Mouse (Mus musculus): ENCODE measurements at regions not wholly inside any gene's neighbourhood (a gene's known extent, or its start where the extent isn't known, plus 50 kb on each side); places are given as distances from the start of the nearest gene placed in this dataset.

GRCm38 (mm10) chr13:101433162-101433561 lies 334.9 kb downstream of the Pik3r1 start:
- no peaks in the 10 kb centered on the region for H3K27me3 ChIP-seq (ENCODE audit: control insufficient read depth, insufficient read depth, low read length, poor library complexity, severe bottlenecking)
- no peak for TF ChIP-seq POLR2A (IDR thresholded peaks at IDR 0.05; ENCODE audit: insufficient read depth, low read length)
- no peak overlapping the region for H3K4me3 ChIP-seq (ENCODE audit: low read depth, low read length)
- H3K27ac ChIP-seq (ENCODE audit: insufficient read depth, low read length): no peak overlapping the region
- H3K9ac ChIP-seq (ENCODE audit: low read depth, poor library complexity, severe bottlenecking): no peak overlapping the region
- no peaks in the 10 kb centered on the region for H3K36me3 ChIP-seq (ENCODE audit: control insufficient read depth, insufficient read depth, low read length, poor library complexity, severe bottlenecking)
- H3K9me3 ChIP-seq (replicated peaks; ENCODE audit: control insufficient read depth, insufficient read depth, low read length, poor library complexity, severe bottlenecking): no peaks in the 10 kb centered on the region; the same call in 1 of the 2 replicates
- H3K4me1 ChIP-seq (ENCODE audit: control insufficient read depth, insufficient read depth, low read length): no peaks in the 10 kb centered on the region

- Histone ChIP-seq H3K27ac (ENCODE audit: insufficient read depth, low read length) (no peak overlapping the region), H3K9ac (ENCODE audit: low read depth, poor library complexity, severe bottlenecking) (no peak overlapping the region), H3K36me3 (ENCODE audit: control insufficient read depth, insufficient read depth, low read length, poor library complexity, severe bottlenecking) (no peaks in the 10 kb centered on the region), H3K27me3 (ENCODE audit: control insufficient read depth, insufficient read depth, low read length, poor library complexity, severe bottlenecking) (no peaks in the 10 kb centered on the region), H3K4me3 (ENCODE audit: low read depth, low read length) (no peak overlapping the region), H3K4me1 (ENCODE audit: control insufficient read depth, insufficient read depth, low read length) (no peaks in the 10 kb centered on the region), H3K9me3 (replicated peaks; ENCODE audit: control insufficient read depth, insufficient read depth, low read length, poor library complexity, severe bottlenecking) (no peaks in the 10 kb centered on the region; the same call in 1 of the 2 replicates)
- TF ChIP-seq CTCF (IDR thresholded peaks at IDR 0.05; ENCODE audit: low read depth, low read length) (no peak), EP300 (IDR thresholded peaks at IDR 0.05; ENCODE audit: insufficient read depth, low read depth, low read length) (no peak), POLR2A (IDR thresholded peaks at IDR 0.05; ENCODE audit: insufficient read depth, low read length) (no peak)
Observed at GRCm38 (mm10) chr13:101427426-101428221, 340.4 kb downstream of the Pik3r1 start.

- TF ChIP-seq EP300 (IDR thresholded peaks at IDR 0.05; ENCODE audit: insufficient read depth, low read depth, low read length) (no peak), POLR2A (IDR thresholded peaks at IDR 0.05; ENCODE audit: insufficient read depth, low read length) (no peak), CTCF (IDR thresholded peaks at IDR 0.05; ENCODE audit: low read depth, low read length) (no peak)
- no peaks in the 10 kb centered on the region for H3K27me3 ChIP-seq (ENCODE audit: control insufficient read depth, insufficient read depth, low read length, poor library complexity, severe bottlenecking)
Observed at GRCm38 (mm10) chr13:101426461-101426860, 341.6 kb downstream of the Pik3r1 start.

GRCm38 (mm10) chr13:101422082-101422481 lies 345.9 kb downstream of the Pik3r1 start:
- H3K4me1 ChIP-seq (ENCODE audit: control insufficient read depth, insufficient read depth, low read length): no peaks in the 10 kb centered on the region
- H3K27me3 ChIP-seq (ENCODE audit: control insufficient read depth, insufficient read depth, low read length, poor library complexity, severe bottlenecking): no peaks in the 10 kb centered on the region
- H3K4me3 ChIP-seq (ENCODE audit: low read depth, low read length): no peak overlapping the region
- no peak overlapping the region for H3K9ac ChIP-seq (ENCODE audit: low read depth, poor library complexity, severe bottlenecking)
- H3K9me3 ChIP-seq (replicated peaks; ENCODE audit: control insufficient read depth, insufficient read depth, low read length, poor library complexity, severe bottlenecking): no peaks in the 10 kb centered on the region
- no peak overlapping the region for H3K27ac ChIP-seq (ENCODE audit: insufficient read depth, low read length)
- no peaks in the 10 kb centered on the region for H3K36me3 ChIP-seq (ENCODE audit: control insufficient read depth, insufficient read depth, low read length, poor library complexity, severe bottlenecking)
- no peak for TF ChIP-seq CTCF (IDR thresholded peaks at IDR 0.05; ENCODE audit: low read depth, low read length)
- no peak for TF ChIP-seq EP300 (IDR thresholded peaks at IDR 0.05; ENCODE audit: insufficient read depth, low read depth, low read length)
- no peak for TF ChIP-seq POLR2A (IDR thresholded peaks at IDR 0.05; ENCODE audit: insufficient read depth, low read length)

More at GRCm38 (mm10) chr13:101426461-101426860, 341.6 kb downstream of the Pik3r1 start:
- Histone ChIP-seq H3K36me3 (ENCODE audit: control insufficient read depth, insufficient read depth, low read length, poor library complexity, severe bottlenecking) (no peaks in the 10 kb centered on the region), H3K4me3 (ENCODE audit: low read depth, low read length) (no peak overlapping the region), H3K9me3 (replicated peaks; ENCODE audit: control insufficient read depth, insufficient read depth, low read length, poor library complexity, severe bottlenecking) (no peaks in the 10 kb centered on the region), H3K9ac (ENCODE audit: low read depth, poor library complexity, severe bottlenecking) (no peak overlapping the region), H3K27ac (ENCODE audit: insufficient read depth, low read length) (no peak overlapping the region), H3K4me1 (ENCODE audit: control insufficient read depth, insufficient read depth, low read length) (no peaks in the 10 kb centered on the region)

GRCm38 (mm10) chr13:101419457-101420025 lies 348.5 kb downstream of the Pik3r1 start:
- Histone ChIP-seq H3K9me3 (replicated peaks; ENCODE audit: control insufficient read depth, insufficient read depth, low read length, poor library complexity, severe bottlenecking) (peaks cover 5% of the 10 kb centered on the region; the same call in 1 of the 2 replicates), H3K27me3 (ENCODE audit: control insufficient read depth, insufficient read depth, low read length, poor library complexity, severe bottlenecking) (no peaks in the 10 kb centered on the region), H3K36me3 (ENCODE audit: control insufficient read depth, insufficient read depth, low read length, poor library complexity, severe bottlenecking) (no peaks in the 10 kb centered on the region), H3K4me1 (ENCODE audit: control insufficient read depth, insufficient read depth, low read length) (no peaks in the 10 kb centered on the region), H3K9ac (ENCODE audit: low read depth, poor library complexity, severe bottlenecking) (no peak overlapping the region), H3K4me3 (ENCODE audit: low read depth, low read length) (no peak overlapping the region), H3K27ac (ENCODE audit: insufficient read depth, low read length) (no peak overlapping the region)
- no peak for TF ChIP-seq POLR2A (IDR thresholded peaks at IDR 0.05; ENCODE audit: insufficient read depth, low read length)
- no peak for TF ChIP-seq EP300 (IDR thresholded peaks at IDR 0.05; ENCODE audit: insufficient read depth, low read depth, low read length)
- no peak for TF ChIP-seq CTCF (IDR thresholded peaks at IDR 0.05; ENCODE audit: low read depth, low read length)

- no peak overlapping the region for H3K9ac ChIP-seq (ENCODE audit: low read depth, poor library complexity, severe bottlenecking)
- H3K4me3 ChIP-seq (ENCODE audit: low read depth, low read length): no peak overlapping the region
- H3K36me3 ChIP-seq (ENCODE audit: control insufficient read depth, insufficient read depth, low read length, poor library complexity, severe bottlenecking): no peaks in the 10 kb centered on the region
- H3K27me3 ChIP-seq (ENCODE audit: control insufficient read depth, insufficient read depth, low read length, poor library complexity, severe bottlenecking): no peaks in the 10 kb centered on the region
- H3K9me3 ChIP-seq (replicated peaks; ENCODE audit: control insufficient read depth, insufficient read depth, low read length, poor library complexity, severe bottlenecking): peaks cover 5% of the 10 kb centered on the region; the same call in 1 of the 2 replicates
- no peak overlapping the region for H3K27ac ChIP-seq (ENCODE audit: insufficient read depth, low read length)
- H3K4me1 ChIP-seq (ENCODE audit: control insufficient read depth, insufficient read depth, low read length): no peaks in the 10 kb centered on the region
- TF ChIP-seq POLR2A (IDR thresholded peaks at IDR 0.05; ENCODE audit: insufficient read depth, low read length) (no peak), CTCF (IDR thresholded peaks at IDR 0.05; ENCODE audit: low read depth, low read length) (no peak), EP300 (IDR thresholded peaks at IDR 0.05; ENCODE audit: insufficient read depth, low read depth, low read length) (no peak)
Observed at GRCm38 (mm10) chr13:101418272-101418671, 349.7 kb downstream of the Pik3r1 start.

Measured in ES-Bruce4 (cell line).